Mouse (Mus musculus) urinary bladder, adult 2 months (tissue): ENCODE results near the gene Gm20388. TPM values are rescaled to one million over a fixed set of nuclear protein-coding genes. Genes with fewer than 3 reads are reported as not detected.
A peak's percentile ranks its signal among the peaks of the same experiment; 100 is the strongest.
"Not testable (repeated sequence)": the region's sequence is repeated elsewhere in the genome, so short reads cannot be mapped to it uniquely, and the experiment has no call there.

ENCODE experiments used
- DNase-seq: peaks from one replicate; pipeline ENCODE4 v3.0.0; 2022; ENCODE audit warnings: low spot score
- polyA plus RNA-seq: library from polyadenylated mRNA; depleted of rRNA; stranded (reverse); fragments of >200 nt; gene quantifications from 2 replicates; pipeline ENCODE4 v1.2.3, GENCODE M21; 2012

Gm20388 gene
- polyA plus RNA-seq, 1 experiment: 50.2 TPM

GRCm38 (mm10) chr8:123037487-123037886, 3126.8 kb downstream of the Gm20388 start:
- DNase-seq: no peak

DNA sequence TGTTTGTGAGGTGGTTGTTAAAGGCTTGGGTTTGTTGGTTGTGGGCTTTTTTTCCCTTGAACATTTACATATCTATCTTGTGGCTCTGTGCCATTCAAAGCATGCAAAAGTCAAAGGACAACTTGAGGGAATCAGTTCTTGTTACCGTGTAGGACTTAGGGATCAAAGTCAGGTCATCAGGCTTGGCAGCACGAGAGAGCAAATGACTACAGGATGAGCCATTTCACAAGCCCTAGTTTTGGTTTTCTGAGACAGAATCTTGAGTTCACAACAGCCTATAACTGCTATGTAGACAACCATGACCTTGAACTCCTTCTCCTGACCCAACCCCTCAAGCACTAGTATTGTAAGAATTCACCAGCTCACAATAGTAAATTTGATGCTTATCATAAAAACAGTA, 3127.7 kb downstream of the Gm20388 start:
- no peak for DNase-seq

GRCm38 (mm10) chr8:123039376-123040109, 3128.9 kb downstream of the Gm20388 start:
- no peak for DNase-seq

DNA sequence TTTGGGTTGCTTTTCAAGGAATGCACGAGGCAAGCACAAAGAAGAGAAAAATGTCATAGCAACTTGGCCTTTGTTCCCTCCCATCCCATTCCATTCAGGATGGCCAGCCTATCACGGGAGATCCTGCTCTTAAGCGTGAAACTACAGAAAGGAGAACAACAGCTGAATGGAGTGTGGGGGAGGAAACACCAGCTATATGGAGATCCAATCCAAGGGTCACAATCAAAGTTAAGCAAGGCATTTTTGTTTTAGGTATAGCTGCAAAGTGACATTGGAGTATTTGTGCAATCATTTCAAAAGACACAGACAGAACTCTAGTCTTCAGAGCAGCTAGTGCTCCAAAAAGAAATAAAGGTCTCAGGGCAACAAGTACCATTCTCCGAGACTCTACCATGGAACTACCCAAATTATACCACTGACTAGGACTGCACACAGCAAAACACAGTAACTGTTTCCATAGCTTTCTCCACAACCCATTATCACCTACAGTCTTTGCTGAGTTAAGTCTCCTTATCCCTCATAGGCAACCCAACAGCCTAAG, 3129.5 kb downstream of the Gm20388 start:
- DNase-seq: no peak

- DNase-seq: peak; percentile 53
Observed at GRCm38 (mm10) chr8:123041008-123041773, 3130.6 kb downstream of the Gm20388 start.

GRCm38 (mm10) chr8:123041774-123042105, 3131.1 kb downstream of the Gm20388 start:
- no peak for DNase-seq

DNA sequence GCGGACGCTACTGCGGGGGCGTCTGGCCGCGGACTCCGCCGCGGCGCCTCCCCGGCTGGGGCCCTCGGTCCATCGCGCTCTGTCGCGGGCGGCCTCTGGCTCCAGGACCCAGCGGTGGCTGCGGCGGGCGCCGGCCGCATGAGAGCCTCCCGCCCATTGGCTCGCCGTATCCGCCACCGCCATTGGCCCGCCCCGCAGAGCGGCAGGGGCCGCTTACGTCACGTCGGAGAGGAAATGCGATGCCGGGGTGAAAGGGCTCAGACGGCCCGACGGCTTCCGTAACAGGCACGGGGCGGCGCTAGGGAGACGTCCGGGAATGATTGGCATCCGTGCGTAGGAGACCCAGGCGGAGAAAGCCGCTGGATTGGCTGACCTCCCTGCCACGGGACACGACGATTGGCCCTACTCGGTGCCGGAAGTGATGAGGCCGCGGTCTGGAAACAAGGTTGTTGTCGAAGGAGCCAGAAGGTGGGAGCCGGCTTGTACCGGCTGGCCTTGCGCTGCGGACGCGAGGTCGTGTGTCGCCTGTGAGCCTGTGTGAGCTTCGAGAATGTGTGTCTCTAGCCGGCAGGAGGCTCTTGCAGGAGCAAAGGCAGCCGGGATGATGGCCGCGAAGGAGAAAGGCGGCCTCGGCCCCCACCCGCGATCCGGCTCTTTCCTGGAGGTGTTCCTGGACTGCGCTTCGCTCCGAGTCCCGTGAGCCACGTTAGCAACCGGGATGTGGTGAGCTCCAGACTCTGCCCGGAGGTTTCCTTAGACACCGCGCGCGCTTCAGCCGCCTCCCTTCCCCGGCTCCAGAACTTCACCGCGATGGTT, 3131.7 kb downstream of the Gm20388 start, which contains the start of gene Ankrd11:
TSS of gene Ankrd11 (minus strand) at position 120 of the 816 bp plus-strand sequence.
- DNase-seq: peak; percentile 99

- DNase-seq: no peak
Observed at GRCm38 (mm10) chr8:123042974-123043625, 3132.5 kb downstream of the Gm20388 start.

DNA sequence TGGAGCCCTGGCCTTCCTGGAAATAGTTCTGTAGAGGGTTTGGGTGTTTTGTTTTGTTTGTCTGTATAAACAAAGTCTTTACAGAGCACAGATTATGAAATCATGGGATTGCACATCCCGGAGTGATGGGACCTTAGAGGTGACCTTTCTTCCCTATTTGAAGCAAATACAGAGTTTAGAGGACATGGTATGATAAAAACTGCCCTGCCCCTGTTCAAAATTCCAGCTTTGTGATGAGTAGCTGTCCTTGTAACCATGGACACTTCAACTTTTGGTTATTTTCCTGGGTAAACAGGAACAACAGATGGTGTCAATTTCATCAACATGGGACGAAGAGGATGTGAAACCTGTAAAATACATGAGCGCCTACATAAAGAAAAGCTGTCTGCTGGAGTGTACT, 3133.3 kb downstream of the Gm20388 start:
- DNase-seq: no peak

DNA sequence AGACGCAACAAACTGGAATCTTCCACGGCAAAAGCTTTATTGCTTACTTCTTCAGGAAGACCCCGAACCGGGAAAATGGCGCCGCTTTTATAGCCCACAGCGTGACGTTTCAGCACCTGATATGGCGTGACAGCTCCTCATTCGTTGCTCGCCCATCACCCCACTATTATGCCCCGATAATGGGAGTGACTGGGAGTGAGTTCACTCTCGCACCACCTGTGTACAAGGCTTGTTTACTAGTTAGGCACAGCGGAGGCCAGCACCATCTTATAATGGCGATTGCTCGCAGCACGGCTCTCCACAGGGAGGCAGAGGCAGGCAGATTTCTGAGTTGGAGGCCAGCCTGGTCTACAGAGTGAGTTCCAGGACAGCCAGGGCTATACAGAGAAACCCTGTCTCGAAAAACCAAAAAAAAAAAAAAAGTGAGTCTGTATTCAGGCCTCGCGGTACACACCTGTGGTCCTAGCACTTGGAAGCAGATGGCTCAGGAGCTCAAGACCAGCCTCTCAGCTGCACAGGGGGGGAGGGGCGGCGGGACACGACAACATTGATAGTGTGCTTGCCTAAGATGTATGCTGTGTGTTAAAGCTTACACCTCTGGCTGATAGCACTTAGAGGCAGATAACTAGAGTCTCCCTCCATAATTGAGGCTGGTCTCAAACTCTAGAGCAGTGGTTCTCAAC, 3134.2 kb downstream of the Gm20388 start:
- not testable (repeated sequence) for DNase-seq

GRCm38 (mm10) chr8:123046706-123047105, 3136.1 kb downstream of the Gm20388 start:
- no peak for DNase-seq

DNA sequence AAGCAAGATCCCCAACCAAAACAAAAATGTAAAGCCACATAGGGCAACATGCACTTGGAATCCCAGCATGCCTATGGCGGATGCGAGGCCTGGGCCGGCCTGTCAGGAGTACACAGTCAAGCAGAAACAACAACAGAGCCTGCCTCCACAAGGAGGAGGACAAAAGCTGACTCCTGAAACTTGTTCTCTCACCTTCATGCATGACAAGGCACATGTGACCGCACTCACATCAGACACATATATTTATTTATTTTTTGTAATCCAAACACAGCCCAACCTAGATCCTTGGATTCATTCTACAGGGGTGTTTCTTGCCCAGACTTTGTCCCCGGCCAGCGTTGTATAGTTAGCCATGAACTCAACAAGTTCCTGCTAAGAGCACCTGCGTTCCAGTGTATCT, 3137.2 kb downstream of the Gm20388 start:
- DNase-seq: no peak

DNA sequence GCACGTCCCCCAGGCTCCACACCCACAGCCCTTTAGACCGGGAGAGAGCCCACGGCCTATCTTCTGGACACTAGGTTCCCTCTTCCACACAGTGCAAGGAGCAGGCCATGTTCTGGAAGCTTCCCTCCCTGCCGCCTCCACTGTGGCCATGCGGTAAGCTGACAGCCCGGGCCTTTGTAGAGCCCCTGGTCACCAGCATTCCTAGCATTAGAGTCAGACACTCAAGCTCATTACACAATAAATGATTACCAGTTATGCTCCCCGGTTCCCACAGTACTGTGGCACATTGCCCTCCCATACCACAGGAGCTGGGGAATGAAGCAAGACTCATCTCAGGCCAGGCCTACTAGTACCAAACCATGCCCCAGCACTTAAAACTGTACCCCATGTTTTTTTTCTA, 3137.8 kb downstream of the Gm20388 start:
- DNase-seq: no peak

- DNase-seq: no peak
Observed at GRCm38 (mm10) chr8:123051458-123051857, 3140.8 kb downstream of the Gm20388 start.

DNA sequence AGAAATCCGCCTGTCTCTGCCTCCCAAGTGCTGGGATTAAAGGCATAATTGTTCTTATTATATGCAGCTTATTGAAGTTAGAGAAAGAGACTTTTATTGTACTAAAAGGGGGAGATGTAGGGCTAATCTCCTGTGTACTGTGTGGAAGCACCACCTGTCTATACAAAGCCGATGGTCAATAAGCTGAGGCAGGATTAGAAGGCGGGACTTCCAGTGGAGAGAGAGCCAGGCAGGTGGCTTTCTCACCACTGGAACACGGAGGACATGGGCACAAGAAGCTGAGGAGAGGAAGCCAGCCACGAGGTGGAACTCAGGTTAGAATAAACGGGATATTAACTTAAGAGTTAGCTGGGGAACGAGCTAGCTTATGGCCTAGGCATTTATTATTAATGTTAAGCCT, 3152.1 kb downstream of the Gm20388 start, which contains the start of gene Spg7:
TSS of gene Spg7 (plus strand) at position 222 of the 400 bp plus-strand sequence.
- no peak for DNase-seq

DNA sequence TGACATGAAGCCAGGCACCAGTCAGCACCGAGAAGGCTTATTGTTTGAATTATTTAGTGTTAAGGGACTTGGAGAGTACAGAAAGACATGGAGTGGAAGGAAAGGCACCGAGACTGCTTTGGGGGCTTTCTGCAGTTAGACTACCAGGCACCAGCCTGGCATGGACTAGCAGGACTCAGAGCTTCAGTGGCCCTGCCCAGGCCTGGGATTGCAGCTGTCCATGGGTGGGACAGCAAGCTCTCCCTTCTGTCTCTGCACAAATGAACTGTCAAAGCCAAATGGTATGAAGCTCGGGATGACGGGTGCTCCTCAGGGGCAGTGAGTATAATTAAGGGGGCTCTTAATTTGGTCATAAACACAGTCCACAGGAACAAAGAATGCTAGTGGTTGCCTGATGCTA, 3153.4 kb downstream of the Gm20388 start:
- no peak for DNase-seq

DNA sequence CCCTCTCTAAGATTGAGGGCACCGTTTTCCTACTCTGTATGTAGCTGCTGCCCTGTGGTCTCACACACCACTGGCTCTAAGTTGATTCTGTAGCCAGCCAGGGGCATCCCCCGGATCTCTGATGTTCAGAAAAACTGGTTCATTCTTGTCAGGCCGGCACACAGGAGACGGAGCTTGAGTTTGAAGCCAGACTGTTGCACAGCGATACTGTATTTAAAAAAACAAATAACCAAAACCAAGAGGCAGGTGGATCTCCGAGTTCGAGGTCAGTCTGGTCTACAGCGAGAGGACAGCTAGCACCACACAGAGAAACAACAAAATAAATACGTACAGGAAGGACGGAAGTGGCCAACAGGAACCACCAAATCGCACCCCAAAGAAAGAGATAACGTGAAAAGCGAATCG, 3154.2 kb downstream of the Gm20388 start:
- no peak for DNase-seq

GRCm38 (mm10) chr8:123065214-123066100, 3154.8 kb downstream of the Gm20388 start:
- peak; percentile 95 for DNase-seq

DNA sequence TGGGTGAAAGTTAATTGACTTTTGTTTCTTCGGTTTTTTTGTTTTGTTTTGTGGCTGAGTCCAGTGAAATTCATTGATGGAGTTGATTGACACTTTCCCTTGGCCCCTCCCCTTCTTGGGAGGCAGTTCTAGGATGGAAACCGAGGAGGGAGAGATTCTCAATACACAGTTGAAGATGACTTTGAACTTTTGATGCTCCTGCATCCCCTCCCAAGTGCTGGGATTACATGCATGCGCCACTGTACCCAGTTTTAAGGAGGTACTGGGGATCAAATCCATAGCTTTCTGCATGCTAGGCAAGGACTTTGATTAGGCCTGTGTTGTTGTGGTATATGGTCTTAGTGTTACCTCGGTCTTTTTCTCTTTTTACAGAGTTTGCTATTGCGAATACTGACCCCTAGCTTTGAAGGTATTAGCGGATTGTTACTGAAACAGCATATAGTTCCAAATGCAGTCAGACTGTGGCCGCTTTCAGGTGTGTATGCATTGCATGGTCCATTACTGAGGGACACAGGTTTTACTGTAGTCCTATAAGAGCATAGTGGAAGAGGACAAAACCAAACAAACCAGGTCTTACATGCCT, 3155.6 kb downstream of the Gm20388 start:
- no peak for DNase-seq
